Mouse (Mus musculus) midbrain, embryonic 14.5 days (tissue): ENCODE data around the gene Pus3. TPM values are rescaled to one million over a fixed set of nuclear protein-coding genes. Genes with fewer than 3 reads are reported as not detected.

Source experiments
- ATAC-seq: fragments of 200-750 bp; cut with Nextera tagmentation; 2 replicates; pipeline ENCODE4 v1.8.0; 2017; ENCODE audit warnings: moderate number of reproducible peaks, moderate library complexity; ENCODE audit not compliant: low FRiP score, low TSS enrichment
- DNase-seq: peaks from one replicate; pipeline ENCODE4 v3.0.0-alpha.2; 2015
- H3K27ac ChIP-seq: fragments of 300-500 bp; sonication (generic); replicated peaks from 2 replicates; pipeline ENCODE4 v1.5.1; 2014; ENCODE audit warnings: mild to moderate bottlenecking, low read depth, low read length, moderate library complexity
- H3K27me3 ChIP-seq: fragments of 300-500 bp; sonication (generic); 2 replicates; pipeline ENCODE4 v1.6.1; 2014; ENCODE audit warnings: low read length, control low read depth, mixed read lengths; ENCODE audit not compliant: control insufficient read depth, insufficient read depth
- H3K36me3 ChIP-seq: fragments of 300-500 bp; sonication (generic); 2 replicates; pipeline ENCODE4 v1.6.1; 2014; ENCODE audit warnings: low read length, control low read depth; ENCODE audit not compliant: control insufficient read depth, insufficient read depth
- H3K4me1 ChIP-seq: fragments of 300-500 bp; sonication (generic); 2 replicates; pipeline ENCODE4 v1.6.1; 2014; ENCODE audit warnings: mild to moderate bottlenecking, antibody characterized with exemption, low read length, control low read depth; ENCODE audit not compliant: control insufficient read depth, insufficient read depth
- H3K4me2 ChIP-seq: fragments of 300-500 bp; sonication (generic); 2 replicates; pipeline ENCODE4 v1.6.1; 2014; ENCODE audit warnings: mild to moderate bottlenecking, low read length, moderate library complexity
- H3K4me3 ChIP-seq: fragments of 300-500 bp; sonication (generic); replicated peaks from 2 replicates; pipeline ENCODE4 v1.5.1; 2014; ENCODE audit warnings: low read depth, low read length
- H3K9ac ChIP-seq: fragments of 300-500 bp; sonication (generic); replicated peaks from 2 replicates; pipeline ENCODE4 v1.6.1; 2014; ENCODE audit warnings: mild to moderate bottlenecking, low read length, moderate library complexity
- H3K9me3 ChIP-seq: fragments of 300-500 bp; sonication (generic); 2 replicates; pipeline ENCODE4 v1.6.1; 2016; ENCODE audit warnings: low read length, control low read depth, mixed read lengths; ENCODE audit not compliant: control insufficient read depth
- WGBS: fragments of 180-500 bp; shearing (Covaris S2); extraction: QIAGEN DNeasy Blood & Tissue Kit; methylation state at CpG from one replicate; pipeline ENCODE4 v1.1.7; 2014; 5-methylcytosine and 5-hydroxymethylcytosine counted together
- polyA plus RNA-seq: library from polyadenylated mRNA; unstranded; fragments of >200 nt; fragmentation: Nextera tagmentation; extraction: Ambion mirVana; gene quantifications from 2 replicates; pipeline ENCODE4 v1.2.1, GENCODE M21; 2014

Pus3 gene
- polyA plus RNA-seq, 1 experiment from 2014 or later = 18.8 TPM

DNA sequence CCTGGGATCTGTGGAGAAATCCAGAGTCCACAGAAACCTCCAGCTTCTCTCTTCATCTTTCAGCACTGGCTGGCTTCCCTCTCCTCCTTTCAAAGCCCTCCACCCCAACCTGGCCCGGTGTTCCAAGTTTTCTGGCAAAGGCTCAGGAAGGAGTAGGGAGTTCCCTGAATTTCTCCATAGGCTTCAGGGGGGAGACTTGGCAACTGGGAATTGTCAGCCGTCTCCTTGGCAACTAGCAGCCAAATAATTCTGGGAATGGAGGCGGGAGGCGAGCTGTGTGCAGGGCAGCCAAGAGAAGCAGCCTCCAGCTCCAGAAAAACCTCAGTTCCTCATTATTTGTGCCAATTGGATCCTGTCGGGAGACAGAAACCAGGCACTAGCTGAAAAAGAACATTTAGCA is 34.9 kb upstream of the Pus3 start:
- WGBS = 9% methylated on average over 5 of the region's 5 CpGs
- Histone ChIP-seq H3K4me1 (peaks cover 10% of the 10 kb centered on the region), H3K27me3 (no peaks in the 10 kb centered on the region), H3K27ac (no peak overlapping the region), H3K9ac (no peak overlapping the region), H3K36me3 (no peaks in the 10 kb centered on the region), H3K9me3 (no peaks in the 10 kb centered on the region), H3K4me2 (no peak overlapping the region), H3K4me3 (no peak overlapping the region)
- ATAC-seq = peak; percentile 24; the same call in 1 of the 2 replicates
- DNase-seq = peak; percentile 72

GRCm38 (mm10) chr9:35523941-35524411 is 34.4 kb upstream of the Pus3 start:
- no peak overlapping the region for H3K4me2 ChIP-seq

GRCm38 (mm10) chr9:35529141-35529540 is 29.3 kb upstream of the Pus3 start:
- no peak for DNase-seq
- 70% methylated on average over 3 of the region's 3 CpGs for WGBS
- no peak overlapping the region for H3K9ac ChIP-seq

More at GRCm38 (mm10) chr9:35523941-35524411, 34.4 kb upstream of the Pus3 start:
- no peak overlapping the region for H3K9ac ChIP-seq
- no peaks in the 10 kb centered on the region for H3K27me3 ChIP-seq
- no peak overlapping the region for H3K4me3 ChIP-seq
- DNase-seq (peak; percentile 85), ATAC-seq (peak; percentile 67)
- H3K36me3 ChIP-seq = no peaks in the 10 kb centered on the region
- H3K4me1 ChIP-seq = peaks cover 10% of the 10 kb centered on the region
- H3K27ac ChIP-seq = no peak overlapping the region
- no peaks in the 10 kb centered on the region for H3K9me3 ChIP-seq
- WGBS = 13% methylated on average over 7 of the region's 7 CpGs

DNA sequence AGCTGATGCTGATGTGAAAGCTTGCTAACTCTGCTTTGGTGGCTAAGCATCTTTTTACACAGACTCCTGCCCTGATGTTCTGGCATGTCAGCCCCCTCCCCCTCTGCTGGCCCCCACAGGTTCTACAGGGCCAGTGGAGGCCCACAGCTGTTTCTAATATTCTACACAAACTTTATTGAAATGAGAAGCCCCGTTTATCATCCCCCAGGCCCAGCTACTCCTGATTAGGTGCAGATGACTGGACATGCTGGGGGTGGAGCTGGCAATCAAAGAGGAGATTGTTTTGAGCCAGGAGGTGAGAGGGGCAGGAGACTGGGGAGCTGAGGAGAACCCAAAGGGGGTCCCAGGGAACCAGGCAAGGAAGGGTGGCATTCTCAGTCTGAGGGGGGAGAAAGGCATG is 28.6 kb upstream of the Pus3 start:
- no peak overlapping the region for H3K27ac ChIP-seq
- no peak overlapping the region for H3K4me3 ChIP-seq
- no peak overlapping the region for H3K9ac ChIP-seq
- no peaks in the 10 kb centered on the region for H3K4me1 ChIP-seq
- 34% methylated on average over 1 of the region's 1 CpGs for WGBS
- ATAC-seq (no peak), DNase-seq (no peak)
- no peaks in the 10 kb centered on the region for H3K27me3 ChIP-seq
- no peak overlapping the region for H3K4me2 ChIP-seq
- no peaks in the 10 kb centered on the region for H3K36me3 ChIP-seq
- H3K9me3 ChIP-seq = no peaks in the 10 kb centered on the region

More at GRCm38 (mm10) chr9:35529141-35529540, 29.3 kb upstream of the Pus3 start:
- Histone ChIP-seq H3K9me3 (no peaks in the 10 kb centered on the region), H3K27ac (no peak overlapping the region), H3K4me3 (no peak overlapping the region), H3K36me3 (no peaks in the 10 kb centered on the region), H3K4me2 (no peak overlapping the region), H3K27me3 (no peaks in the 10 kb centered on the region), H3K4me1 (peaks cover 2% of the 10 kb centered on the region; the same call in 1 of the 2 replicates)
- no peak for ATAC-seq

DNA sequence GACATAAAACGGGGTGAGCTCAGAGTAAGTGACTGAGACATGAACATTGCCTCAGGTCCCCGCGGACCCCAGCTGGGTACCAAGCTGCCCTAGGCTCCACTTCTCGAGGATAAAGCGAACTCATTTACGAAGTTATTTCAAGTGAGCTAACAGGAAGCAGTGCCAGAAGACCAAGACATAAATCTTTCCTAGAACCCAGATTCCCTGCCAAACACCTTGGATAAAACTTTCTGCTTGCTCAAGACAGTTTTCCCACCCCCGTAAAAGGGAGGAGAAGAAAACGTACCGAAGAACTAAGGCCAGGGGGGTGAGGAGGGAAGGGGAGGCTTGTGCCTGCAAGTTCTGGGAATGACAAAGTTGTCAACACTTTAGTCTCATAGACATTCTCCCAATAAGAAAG is 25.1 kb upstream of the Pus3 start:
- Histone ChIP-seq H3K36me3 (no peaks in the 10 kb centered on the region), H3K9ac (no peak overlapping the region), H3K4me2 (no peak overlapping the region), H3K4me3 (no peak overlapping the region), H3K9me3 (no peaks in the 10 kb centered on the region), H3K27me3 (no peaks in the 10 kb centered on the region), H3K27ac (no peak overlapping the region), H3K4me1 (no peaks in the 10 kb centered on the region)
- DNase-seq = no peak
- no peak for ATAC-seq
- WGBS = 84% methylated on average over 9 of the region's 9 CpGs

DNA sequence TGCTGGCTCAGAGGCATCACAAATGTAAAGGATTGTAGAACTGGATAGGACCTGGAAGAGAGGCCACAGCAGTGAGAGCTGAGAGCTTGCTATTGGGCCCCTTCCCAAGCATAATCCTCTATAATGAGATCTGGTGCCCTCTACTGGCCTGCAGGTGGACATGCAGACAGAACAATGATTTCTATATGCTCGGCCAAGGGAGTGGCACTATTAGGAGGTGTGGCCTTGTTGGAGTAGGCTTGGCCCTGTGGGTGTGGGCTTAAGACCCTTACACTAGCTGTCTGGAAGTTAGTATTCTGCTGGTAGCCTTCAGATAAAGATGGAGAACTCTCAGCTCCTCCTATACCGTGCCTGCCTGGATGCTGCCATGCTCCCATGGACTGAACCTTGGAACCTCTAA is 23.3 kb upstream of the Pus3 start:
- no peak overlapping the region for H3K27ac ChIP-seq
- H3K36me3 ChIP-seq = peaks cover 2% of the 10 kb centered on the region; the same call in 1 of the 2 replicates
- ATAC-seq (peak; percentile 85), DNase-seq (peak; percentile 90)
- 9% methylated on average over 2 of the region's 2 CpGs for WGBS
- H3K9me3 ChIP-seq = no peaks in the 10 kb centered on the region
- no peak overlapping the region for H3K4me3 ChIP-seq
- H3K4me1 ChIP-seq = no peaks in the 10 kb centered on the region
- no peak overlapping the region for H3K4me2 ChIP-seq
- no peaks in the 10 kb centered on the region for H3K27me3 ChIP-seq
- H3K9ac ChIP-seq = no peak overlapping the region

- no peak overlapping the region for H3K27ac ChIP-seq
- H3K36me3 ChIP-seq = peaks cover 6% of the 10 kb centered on the region; the same call in 1 of the 2 replicates
- no peak overlapping the region for H3K4me3 ChIP-seq
- H3K27me3 ChIP-seq = no peaks in the 10 kb centered on the region
- no peaks in the 10 kb centered on the region for H3K4me1 ChIP-seq
- no peak overlapping the region for H3K9ac ChIP-seq
- no peak overlapping the region for H3K4me2 ChIP-seq
- DNase-seq (no peak), ATAC-seq (no peak)
- WGBS = 79% methylated on average over 4 of the region's 4 CpGs
- no peaks in the 10 kb centered on the region for H3K9me3 ChIP-seq
Observed at GRCm38 (mm10) chr9:35535876-35536275, 22.5 kb upstream of the Pus3 start.

- WGBS = 70% methylated on average over 13 of the region's 13 CpGs
- no peaks in the 10 kb centered on the region for H3K4me1 ChIP-seq
- no peak overlapping the region for H3K27ac ChIP-seq
- no peak overlapping the region for H3K4me3 ChIP-seq
- H3K9me3 ChIP-seq = no peaks in the 10 kb centered on the region
- no peak overlapping the region for H3K9ac ChIP-seq
- ATAC-seq (no peak), DNase-seq (no peak)
- no peaks in the 10 kb centered on the region for H3K27me3 ChIP-seq
- no peak overlapping the region for H3K4me2 ChIP-seq
- peaks cover 19% of the 10 kb centered on the region for H3K36me3 ChIP-seq
Observed at GRCm38 (mm10) chr9:35539001-35539750, 19.2 kb upstream of the Pus3 start.

DNA sequence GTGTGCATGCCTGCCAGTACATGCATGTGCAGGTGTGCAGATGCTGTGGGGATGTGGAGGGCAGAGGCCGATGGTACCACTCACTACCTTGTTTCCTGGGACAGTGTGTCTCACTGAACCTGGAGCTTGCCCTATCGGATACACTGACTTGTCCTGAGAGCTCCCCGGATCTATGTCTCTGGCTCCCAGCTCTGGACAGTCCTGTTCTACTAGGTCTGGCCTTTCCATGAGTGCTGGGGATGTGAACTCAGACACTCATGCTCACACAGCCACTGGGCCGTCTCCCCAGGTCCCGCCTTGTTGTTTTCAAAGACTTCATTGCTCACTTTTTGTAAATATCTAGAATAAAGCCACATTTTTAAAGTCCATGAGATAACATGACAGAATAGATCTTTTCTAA is 17.4 kb upstream of the Pus3 start:
- H3K4me1 ChIP-seq = no peaks in the 10 kb centered on the region
- no peak overlapping the region for H3K27ac ChIP-seq
- no peak overlapping the region for H3K9ac ChIP-seq
- no peak overlapping the region for H3K4me2 ChIP-seq
- no peaks in the 10 kb centered on the region for H3K9me3 ChIP-seq
- peaks cover 32% of the 10 kb centered on the region for H3K36me3 ChIP-seq
- H3K4me3 ChIP-seq = no peak overlapping the region
- no peak for DNase-seq
- 87% methylated on average over 5 of the region's 5 CpGs for WGBS
- no peaks in the 10 kb centered on the region for H3K27me3 ChIP-seq
- no peak for ATAC-seq
